Mouse (Mus musculus) ovary, adult 10 weeks (tissue): ENCODE results near the gene Mrgprb3. TPM values are rescaled to one million over a fixed set of nuclear protein-coding genes. Genes with fewer than 3 reads are reported as not detected.

Experiments
- polyA plus RNA-seq: library from polyadenylated mRNA; stranded (reverse); fragments of 350-450 nt; fragmentation: Illumina TruSeq; extraction: RNeasy Lipid Tissue Mini Kit (QIAGEN cat#74804); gene quantifications from one replicate; pipeline ENCODE4 v1.2.3, GENCODE M21; 2014

Mrgprb3 gene
- polyA plus RNA-seq, result not detected

GRCm38 (mm10) chr7:48643711-48644110, at the start of gene Mrgprb3:
Gene Mrgprb3, minus strand, starts transcription at chr7:48643811.

Other genes with a start within 250 kb of the Mrgprb3 start
- 1.1 TPM for gene Mrgprb1, start 187.5 kb downstream of the Mrgprb3 start, polyA plus RNA-seq
- 0.29 TPM for gene Mrgprx2, start 144.5 kb downstream of the Mrgprb3 start, polyA plus RNA-seq
- 1.1 TPM for gene Mrgprb2, start 85.7 kb downstream of the Mrgprb3 start, polyA plus RNA-seq
- 45.6 TPM for gene Zdhhc13, start 145.2 kb upstream of the Mrgprb3 start, polyA plus RNA-seq
- gene Csrp3, start 204.2 kb upstream of the Mrgprb3 start, polyA plus RNA-seq, result not detected
- gene E2f8, start 237.8 kb upstream of the Mrgprb3 start, polyA plus RNA-seq, result 5.9 TPM